Mouse (Mus musculus) myocyte (in vitro differentiated cells): ENCODE results near the gene Mtrex. TPM values are rescaled to one million over a fixed set of nuclear protein-coding genes. Genes with fewer than 3 reads are reported as not detected.
A peak's percentile ranks its signal among the peaks of the same experiment; 100 is the strongest.

Experiments used
- H3K27me3 ChIP-seq: one replicate; pipeline ENCODE4 v1.6.1; 2011; ENCODE audit not compliant: control insufficient read depth, insufficient read depth, insufficient read length
- H3K36me3 ChIP-seq: one replicate; pipeline ENCODE4 v1.6.1; 2011; ENCODE audit not compliant: control insufficient read depth, insufficient read depth
- H3K4me2 ChIP-seq: one replicate; pipeline ENCODE4 v1.6.1; 2011; ENCODE audit warnings: low read depth, control low read depth
- H3K4me3 ChIP-seq: one replicate; pipeline ENCODE4 v1.5.1; 2011; ENCODE audit warnings: mild to moderate bottlenecking, control low read depth, moderate library complexity
- H3K79me2 ChIP-seq: one replicate; pipeline ENCODE4 v1.6.1; 2011; ENCODE audit not compliant: control insufficient read depth, insufficient read depth
- H3ac ChIP-seq: one replicate; pipeline ENCODE4 v1.6.1; 2011; ENCODE audit not compliant: control insufficient read depth, insufficient read length
- CEBPB ChIP-seq: IDR thresholded peaks from 2 replicates; pipeline ENCODE4 v1.6.1; 2011; ENCODE audit warnings: mild to moderate bottlenecking, moderate library complexity; ENCODE audit not compliant: poor library complexity, insufficient read depth, severe bottlenecking
- E2F4 ChIP-seq: IDR thresholded peaks from one replicate; pipeline ENCODE4 v1.6.1; 2011; ENCODE audit warnings: mild to moderate bottlenecking, control low read depth, moderate library complexity; ENCODE audit not compliant: insufficient read depth
- MAX ChIP-seq: IDR thresholded peaks from one replicate; pipeline ENCODE4 v1.6.1; 2011; ENCODE audit warnings: low read depth, mild to moderate bottlenecking, control low read depth
- MYOD1 ChIP-seq, 3 experiments: IDR thresholded peaks; one replicate each; pipeline ENCODE4 v1.6.1; 2011; ENCODE audit warnings: control low read depth in 2 of 3, low read depth in 2 of 3, mild to moderate bottlenecking in 2 of 3, moderate library complexity in 1 of 3; ENCODE audit not compliant: insufficient read length in 2 of 3, control insufficient read depth in 1 of 3
- MYOG ChIP-seq, 3 experiments: IDR thresholded peaks; one replicate each; pipeline ENCODE4 v1.6.1; 2011; ENCODE audit warnings: control low read depth in 2 of 3, low read depth in 2 of 3, mild to moderate bottlenecking in 2 of 3; ENCODE audit not compliant: insufficient read length in 2 of 3, control insufficient read depth in 1 of 3, insufficient read depth in 1 of 3
- POLR2A ChIP-seq: IDR thresholded peaks from one replicate; pipeline ENCODE4 v1.6.1; 2011; ENCODE audit warnings: low read depth, mild to moderate bottlenecking, control low read depth, moderate library complexity; ENCODE audit not compliant: insufficient read length
- POLR2AphosphoS2 ChIP-seq: IDR thresholded peaks from one replicate; pipeline ENCODE4 v1.6.1; 2011; ENCODE audit warnings: low read depth, control low read depth; ENCODE audit not compliant: insufficient read length
- REST ChIP-seq: IDR thresholded peaks from one replicate; pipeline ENCODE4 v1.6.1; 2011; ENCODE audit warnings: mild to moderate bottlenecking, control low read depth, moderate library complexity; ENCODE audit not compliant: insufficient read depth, insufficient read length
- SRF ChIP-seq: IDR thresholded peaks from one replicate; pipeline ENCODE4 v1.6.1; 2011; ENCODE audit warnings: low read depth; ENCODE audit not compliant: control insufficient read depth, insufficient read length
- TCF12 ChIP-seq: IDR thresholded peaks from one replicate; pipeline ENCODE4 v1.6.1; 2011; ENCODE audit warnings: mild to moderate bottlenecking, control low read depth; ENCODE audit not compliant: poor library complexity, insufficient read depth, severe bottlenecking
- TCF3 ChIP-seq: IDR thresholded peaks from one replicate; pipeline ENCODE4 v1.6.1; 2011; ENCODE audit warnings: low read depth, control low read depth; ENCODE audit not compliant: insufficient read length
- USF1 ChIP-seq: IDR thresholded peaks from one replicate; pipeline ENCODE4 v1.6.1; 2011; ENCODE audit warnings: low read depth, mild to moderate bottlenecking, control low read depth, moderate library complexity
- polyA plus RNA-seq: library from polyadenylated mRNA; unstranded; fragments of >200 nt; fragmentation: generic; extraction: Trizol; gene quantifications from one replicate; pipeline ENCODE4 v1.2.1, GENCODE M21; 2012; ENCODE audit warnings: missing spikeins

Gene Mtrex
- polyA plus RNA-seq, 1 experiment: 12.6 TPM

- no peaks in the 10 kb centered on the region for H3K36me3 ChIP-seq
- no peak for TF ChIP-seq E2F4
- peak; percentile 98 for TF ChIP-seq TCF12
- TF ChIP-seq POLR2AphosphoS2: no peak
- TF ChIP-seq MYOG (IDR thresholded peaks at IDR 0.05; ENCODE audit: control insufficient read depth in 1 of 3, insufficient read depth in 1 of 3, insufficient read length in 2 of 3, low read depth in 2 of 3): peak; percentile 43 to 100 (median 91)
- TF ChIP-seq REST: no peak
- TF ChIP-seq CEBPB: no peak
- peak; percentile 83 for TF ChIP-seq TCF3
- TF ChIP-seq MAX: peak; percentile 24
- no peak for TF ChIP-seq USF1
- TF ChIP-seq SRF: no peak
- no peak for TF ChIP-seq POLR2A
- peak; percentile 92 to 99 (median 93) for TF ChIP-seq MYOD1 (IDR thresholded peaks at IDR 0.05; ENCODE audit: control insufficient read depth in 1 of 3, insufficient read length in 2 of 3, low read depth in 2 of 3)
- H3K4me3 ChIP-seq: no peak overlapping the region
- peaks cover 43% of the 10 kb centered on the region for H3K79me2 ChIP-seq
- H3K27me3 ChIP-seq: no peaks in the 10 kb centered on the region
- no peak overlapping the region for H3ac ChIP-seq
- H3K4me2 ChIP-seq: no peak overlapping the region
Observed at GRCm38 (mm10) chr13:112823911-112824648, 103.1 kb downstream of the Mtrex start.

- H3K36me3 ChIP-seq: no peaks in the 10 kb centered on the region
- H3K4me3 ChIP-seq: no peak overlapping the region
- no peaks in the 10 kb centered on the region for H3K27me3 ChIP-seq
- peaks cover 50% of the 10 kb centered on the region for H3K79me2 ChIP-seq
- no peak overlapping the region for H3K4me2 ChIP-seq
- TF ChIP-seq MYOD1 (IDR thresholded peaks at IDR 0.05; ENCODE audit: control insufficient read depth in 1 of 3, insufficient read length in 2 of 3, low read depth in 2 of 3) (no peak), TCF12 (no peak), TCF3 (no peak), REST (no peak), POLR2AphosphoS2 (no peak), E2F4 (no peak), SRF (no peak)
- H3ac ChIP-seq: no peak overlapping the region
Observed at GRCm38 (mm10) chr13:112823236-112823910, 103.8 kb downstream of the Mtrex start.

- Histone ChIP-seq H3K4me2 (no peak overlapping the region), H3K79me2 (peaks cover 52% of the 10 kb centered on the region), H3K36me3 (no peaks in the 10 kb centered on the region), H3ac (no peak overlapping the region), H3K27me3 (no peaks in the 10 kb centered on the region), H3K4me3 (no peak overlapping the region)
- TF ChIP-seq TCF12: no peak
- no peak for TF ChIP-seq MAX
- TF ChIP-seq POLR2A: no peak
- no peak for TF ChIP-seq MYOG (IDR thresholded peaks at IDR 0.05; ENCODE audit: control insufficient read depth in 1 of 3, insufficient read depth in 1 of 3, insufficient read length in 2 of 3, low read depth in 2 of 3)
- no peak for TF ChIP-seq POLR2AphosphoS2
- TF ChIP-seq MYOD1 (IDR thresholded peaks at IDR 0.05; ENCODE audit: control insufficient read depth in 1 of 3, insufficient read length in 2 of 3, low read depth in 2 of 3): no peak
- no peak for TF ChIP-seq SRF
- no peak for TF ChIP-seq CEBPB
- no peak for TF ChIP-seq USF1
- no peak for TF ChIP-seq TCF3
- TF ChIP-seq REST: no peak
- TF ChIP-seq E2F4: no peak
Observed at GRCm38 (mm10) chr13:112822413-112822812, 104.8 kb downstream of the Mtrex start.

GRCm38 (mm10) chr13:112818125-112818524 lies 109.1 kb downstream of the Mtrex start:
- H3ac ChIP-seq: no peak overlapping the region
- no peak for TF ChIP-seq MYOD1 (IDR thresholded peaks at IDR 0.05; ENCODE audit: control insufficient read depth in 1 of 3, insufficient read length in 2 of 3, low read depth in 2 of 3)
- no peak for TF ChIP-seq USF1
- no peak for TF ChIP-seq MAX
- no peak for TF ChIP-seq POLR2A
- TF ChIP-seq SRF: no peak
- TF ChIP-seq E2F4: no peak
- TF ChIP-seq TCF12: no peak
- TF ChIP-seq MYOG (IDR thresholded peaks at IDR 0.05; ENCODE audit: control insufficient read depth in 1 of 3, insufficient read depth in 1 of 3, insufficient read length in 2 of 3, low read depth in 2 of 3): no peak
- no peak for TF ChIP-seq CEBPB
- TF ChIP-seq REST: no peak
- no peak for TF ChIP-seq TCF3
- no peak for TF ChIP-seq POLR2AphosphoS2
- H3K79me2 ChIP-seq: peaks cover 58% of the 10 kb centered on the region
- H3K4me2 ChIP-seq: no peak overlapping the region
- H3K36me3 ChIP-seq: no peaks in the 10 kb centered on the region
- no peaks in the 10 kb centered on the region for H3K27me3 ChIP-seq
- no peak overlapping the region for H3K4me3 ChIP-seq

Other genes with a start within 250 kb of the Mtrex start
- 133 TPM for gene Plpp1, start 126.6 kb downstream of the Mtrex start, polyA plus RNA-seq
- 10.4 TPM for gene Dhx29, start 56 bp upstream of the Mtrex start, polyA plus RNA-seq
- gene Ccno, start 60.4 kb upstream of the Mtrex start, polyA plus RNA-seq: 1.4 TPM
- gene Mcidas, start 66.4 kb upstream of the Mtrex start, polyA plus RNA-seq: not detected
- not detected for gene Cdc20b, start 107.7 kb upstream of the Mtrex start, polyA plus RNA-seq
- gene Gpx8, start 119.0 kb upstream of the Mtrex start, polyA plus RNA-seq: 68.8 TPM
- gene Gzma, start 173.6 kb upstream of the Mtrex start, polyA plus RNA-seq: not detected